Mouse (Mus musculus): ENCODE measurements around the gene Vwce. TPM values are rescaled to one million over a fixed set of nuclear protein-coding genes. Genes with fewer than 3 reads are reported as not detected.

Gene Vwce
- polyA plus RNA-seq, 1 experiment from 2014 or later: 3.0 TPM

DNA sequence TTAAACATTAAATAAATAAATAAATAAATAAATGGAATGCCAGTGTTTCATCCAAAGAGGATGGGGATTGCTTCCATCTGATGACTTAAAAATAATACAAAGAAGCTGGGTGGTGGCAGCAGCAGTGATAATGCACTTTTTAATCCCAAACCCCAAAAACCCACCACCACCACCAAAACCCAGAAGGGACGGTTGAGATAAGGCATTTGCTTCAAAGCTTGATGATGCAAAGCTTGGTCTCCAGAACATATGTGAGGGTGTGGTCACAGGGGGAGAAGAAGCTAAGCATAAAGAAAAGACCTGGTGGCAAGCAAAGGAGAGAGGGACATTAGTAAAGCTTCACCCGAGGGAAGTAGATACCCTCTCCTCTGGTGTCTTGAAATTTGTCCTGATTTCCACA lies 27.9 kb downstream of the Vwce start:
- TF ChIP-seq CTCF (IDR thresholded peaks at IDR 0.05; ENCODE audit: low read depth): no peak
- WGBS: 84% methylated on average over 2 of the region's 2 CpGs
- Histone ChIP-seq H3K9me3 (replicated peaks; ENCODE audit: low read length) (no peaks in the 10 kb centered on the region), H3K27ac (no peak overlapping the region), H3K4me3 (replicated peaks; ENCODE audit: low read depth, low read length) (no peak overlapping the region), H3K27me3 (ENCODE audit: insufficient read depth, low read length) (no peaks in the 10 kb centered on the region), H3K9ac (ENCODE audit: low read depth, low read length) (no peak overlapping the region), H3K36me3 (ENCODE audit: insufficient read depth, low read length) (no peaks in the 10 kb centered on the region), H3K4me2 (ENCODE audit: low read length) (no peak overlapping the region), H3K4me1 (replicated peaks; ENCODE audit: insufficient read depth, low read length) (no peaks in the 10 kb centered on the region)
- no peak for ATAC-seq (replicated peaks; ENCODE audit: low FRiP score, low read depth)
- DNase-seq (ENCODE audit: low spot score): no peak

DNA sequence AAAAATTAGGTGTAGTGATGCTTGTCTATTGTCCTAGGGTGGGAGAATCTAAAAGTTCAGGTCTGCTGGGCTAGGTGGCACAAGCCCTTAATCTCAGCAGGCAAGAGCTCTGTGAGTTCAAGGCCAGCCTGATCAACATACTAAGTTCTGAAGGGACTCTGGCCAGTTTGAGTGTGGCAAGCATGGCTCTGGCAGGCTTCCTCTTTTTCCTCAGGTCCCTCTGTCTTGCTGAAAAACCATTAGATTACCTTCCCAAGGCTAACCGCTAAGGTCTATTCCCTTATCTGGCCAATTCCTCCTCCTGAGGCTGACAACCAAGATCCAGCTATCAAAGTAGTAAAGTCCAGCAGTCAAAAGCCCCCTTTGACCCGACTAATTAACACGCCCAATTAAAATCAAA lies 28.7 kb downstream of the Vwce start:
- DNase-seq (ENCODE audit: low spot score): no peak
- TF ChIP-seq CTCF (IDR thresholded peaks at IDR 0.05; ENCODE audit: low read depth): no peak
- Histone ChIP-seq H3K9me3 (replicated peaks; ENCODE audit: low read length) (no peaks in the 10 kb centered on the region), H3K4me3 (replicated peaks; ENCODE audit: low read depth, low read length) (no peak overlapping the region), H3K9ac (ENCODE audit: low read depth, low read length) (no peak overlapping the region), H3K4me2 (ENCODE audit: low read length) (no peak overlapping the region), H3K27ac (no peak overlapping the region), H3K27me3 (ENCODE audit: insufficient read depth, low read length) (no peaks in the 10 kb centered on the region), H3K4me1 (replicated peaks; ENCODE audit: insufficient read depth, low read length) (no peaks in the 10 kb centered on the region), H3K36me3 (ENCODE audit: insufficient read depth, low read length) (no peaks in the 10 kb centered on the region)
- ATAC-seq (replicated peaks; ENCODE audit: low FRiP score, low read depth): no peak
- WGBS: 37% methylated on average over 3 of the region's 3 CpGs

DNA sequence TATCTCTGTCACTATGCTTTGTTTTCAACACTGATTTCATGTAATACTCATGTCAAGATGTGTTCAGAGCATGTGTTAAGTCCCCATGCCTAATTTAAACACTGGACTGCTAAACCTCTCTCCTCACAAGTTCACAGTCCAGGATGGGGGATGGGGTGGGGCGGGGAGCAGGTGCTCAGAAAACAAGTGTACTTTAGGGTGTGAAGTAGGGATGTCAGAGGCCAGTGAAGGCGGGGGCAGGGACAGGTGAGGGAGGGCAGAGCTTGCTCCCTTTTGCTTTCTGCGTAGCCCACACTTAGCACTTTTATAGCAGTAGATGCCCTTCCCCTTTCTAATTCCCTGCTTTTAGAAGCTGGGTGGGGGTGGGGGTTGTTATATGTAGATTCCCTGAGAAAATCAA lies 31.1 kb downstream of the Vwce start:
- Histone ChIP-seq H3K36me3 (ENCODE audit: insufficient read depth, low read length) (no peaks in the 10 kb centered on the region), H3K9me3 (replicated peaks; ENCODE audit: low read length) (no peaks in the 10 kb centered on the region), H3K9ac (ENCODE audit: low read depth, low read length) (no peak overlapping the region), H3K4me2 (ENCODE audit: low read length) (no peak overlapping the region), H3K27ac (no peak overlapping the region), H3K4me1 (replicated peaks; ENCODE audit: insufficient read depth, low read length) (no peaks in the 10 kb centered on the region), H3K4me3 (replicated peaks; ENCODE audit: low read depth, low read length) (no peak overlapping the region), H3K27me3 (ENCODE audit: insufficient read depth, low read length) (no peaks in the 10 kb centered on the region)
- TF ChIP-seq CTCF (IDR thresholded peaks at IDR 0.05; ENCODE audit: low read depth): no peak
- ATAC-seq (replicated peaks; ENCODE audit: low FRiP score, low read depth) (no peak), DNase-seq (ENCODE audit: low spot score) (no peak)
- WGBS: 58% methylated on average over 3 of the region's 3 CpGs

DNA sequence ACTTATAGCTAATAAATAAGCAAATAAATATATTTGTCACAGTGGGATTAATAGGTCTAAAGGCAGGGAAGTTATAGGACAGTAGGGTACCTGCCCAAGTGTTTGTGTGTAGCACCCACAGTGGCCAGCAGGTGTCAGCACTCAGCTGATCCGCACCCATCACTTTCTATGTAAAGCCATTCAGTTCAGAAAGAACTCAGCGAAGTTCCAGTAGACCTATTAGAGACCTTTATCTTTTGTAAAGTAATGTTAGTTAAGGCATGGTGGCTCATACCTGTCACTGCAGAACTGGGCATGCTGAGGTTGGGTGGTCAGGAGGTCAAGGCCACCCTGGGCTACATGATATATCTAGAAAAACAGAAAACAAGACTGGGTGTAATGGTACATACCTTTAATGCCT lies 31.5 kb downstream of the Vwce start:
- WGBS: 12% methylated on average over 2 of the region's 2 CpGs
- Histone ChIP-seq H3K4me1 (replicated peaks; ENCODE audit: insufficient read depth, low read length) (no peaks in the 10 kb centered on the region), H3K4me3 (replicated peaks; ENCODE audit: low read depth, low read length) (no peak overlapping the region), H3K9ac (ENCODE audit: low read depth, low read length) (no peak overlapping the region), H3K27me3 (ENCODE audit: insufficient read depth, low read length) (no peaks in the 10 kb centered on the region), H3K27ac (no peak overlapping the region), H3K4me2 (ENCODE audit: low read length) (no peak overlapping the region), H3K36me3 (ENCODE audit: insufficient read depth, low read length) (no peaks in the 10 kb centered on the region), H3K9me3 (replicated peaks; ENCODE audit: low read length) (no peaks in the 10 kb centered on the region)
- ATAC-seq (replicated peaks; ENCODE audit: low FRiP score, low read depth) (0 out of 2 replicates have a peak, but pooled peaks have one; percentile 42), DNase-seq (ENCODE audit: low spot score) (peak; percentile 83)
- peak; percentile 93 for TF ChIP-seq CTCF (IDR thresholded peaks at IDR 0.05; ENCODE audit: low read depth)

DNA sequence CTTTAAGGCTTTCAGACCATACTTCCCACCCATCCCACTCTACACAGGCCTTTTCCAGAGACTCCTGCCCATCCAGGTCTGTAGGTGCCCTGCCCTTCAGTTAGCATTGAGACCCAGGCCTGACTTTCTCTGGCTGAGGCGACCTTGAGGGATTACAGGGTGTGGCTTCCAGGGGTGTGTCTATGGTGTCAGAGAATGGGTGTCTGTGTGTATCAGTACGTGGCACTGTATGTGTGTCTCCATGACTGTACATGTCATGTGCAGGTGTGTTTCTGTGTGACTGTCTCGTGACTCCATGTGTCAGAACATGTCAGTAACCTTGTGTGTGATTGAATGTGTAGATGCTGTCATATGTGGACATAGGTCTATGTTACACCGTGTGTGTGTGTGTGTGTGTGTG lies 37.3 kb downstream of the Vwce start:
- 85% methylated on average over 4 of the region's 4 CpGs for WGBS
- Histone ChIP-seq H3K4me2 (ENCODE audit: low read length) (no peak overlapping the region), H3K4me3 (replicated peaks; ENCODE audit: low read depth, low read length) (no peak overlapping the region), H3K4me1 (replicated peaks; ENCODE audit: insufficient read depth, low read length) (no peaks in the 10 kb centered on the region), H3K27ac (no peak overlapping the region), H3K27me3 (ENCODE audit: insufficient read depth, low read length) (no peaks in the 10 kb centered on the region), H3K9ac (ENCODE audit: low read depth, low read length) (no peak overlapping the region), H3K9me3 (replicated peaks; ENCODE audit: low read length) (no peaks in the 10 kb centered on the region), H3K36me3 (ENCODE audit: insufficient read depth, low read length) (no peaks in the 10 kb centered on the region)
- no peak for TF ChIP-seq CTCF (IDR thresholded peaks at IDR 0.05; ENCODE audit: low read depth)
- DNase-seq (ENCODE audit: low spot score) (no peak), ATAC-seq (replicated peaks; ENCODE audit: low FRiP score, low read depth) (no peak)

DNA sequence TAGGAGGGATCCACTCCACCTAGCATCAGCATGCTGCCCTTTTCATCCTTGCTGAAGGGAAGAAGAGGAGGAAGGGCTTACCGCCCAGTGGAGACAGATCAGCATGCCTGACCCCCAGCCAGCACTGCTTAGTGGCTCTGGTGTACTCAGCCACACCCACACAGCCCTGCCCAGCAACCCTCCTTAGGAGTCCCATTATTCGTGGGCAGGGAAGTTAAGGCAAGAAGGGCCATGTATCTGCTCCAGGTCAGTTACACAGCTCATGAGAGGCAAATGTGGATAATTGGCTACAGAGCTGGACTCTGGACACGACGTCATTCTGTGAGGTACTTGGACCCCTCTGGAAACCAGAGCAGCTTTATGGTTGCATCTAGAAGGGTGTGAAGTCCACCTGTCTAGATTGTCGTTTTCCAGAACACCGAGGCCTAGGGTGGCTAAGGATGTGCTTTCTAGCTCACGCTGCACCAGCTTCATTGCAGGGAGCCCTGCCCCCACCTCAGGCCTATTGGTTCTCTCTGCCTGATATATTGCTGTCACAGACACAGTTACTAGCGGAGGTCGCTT lies 37.9 kb downstream of the Vwce start:
- ATAC-seq (replicated peaks; ENCODE audit: low FRiP score, low read depth) (0 out of 2 replicates have a peak, but pooled peaks have one; percentile 5), DNase-seq (ENCODE audit: low spot score) (no peak)
- Histone ChIP-seq H3K4me1 (replicated peaks; ENCODE audit: insufficient read depth, low read length) (no peaks in the 10 kb centered on the region), H3K4me2 (ENCODE audit: low read length) (no peak overlapping the region), H3K9ac (ENCODE audit: low read depth, low read length) (no peak overlapping the region), H3K27ac (no peak overlapping the region), H3K36me3 (ENCODE audit: insufficient read depth, low read length) (no peaks in the 10 kb centered on the region), H3K27me3 (ENCODE audit: insufficient read depth, low read length) (no peaks in the 10 kb centered on the region), H3K9me3 (replicated peaks; ENCODE audit: low read length) (no peaks in the 10 kb centered on the region), H3K4me3 (replicated peaks; ENCODE audit: low read depth, low read length) (no peak overlapping the region)
- no peak for TF ChIP-seq CTCF (IDR thresholded peaks at IDR 0.05; ENCODE audit: low read depth)
- 55% methylated on average over 9 of the region's 9 CpGs for WGBS

DNA sequence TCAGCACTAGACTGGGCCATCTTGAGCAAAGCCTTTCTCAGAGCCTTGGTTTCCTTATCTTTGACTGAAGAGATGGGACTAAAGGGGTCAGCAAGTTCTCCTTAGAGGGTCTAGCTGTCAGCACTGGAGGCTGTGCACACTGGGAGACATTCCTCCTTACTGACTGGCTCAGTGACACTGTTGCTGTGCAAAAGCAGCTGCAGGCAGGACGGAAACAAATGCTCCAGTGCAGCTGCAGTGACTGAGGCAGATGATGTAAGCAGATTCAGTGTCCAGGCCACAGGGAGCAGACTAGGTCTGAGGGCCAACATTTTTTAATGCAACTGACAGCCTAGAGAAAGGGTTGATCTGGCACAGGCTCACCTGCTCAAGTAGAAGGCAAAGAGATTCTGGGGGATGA lies 39.3 kb downstream of the Vwce start:
- Histone ChIP-seq H3K4me3 (replicated peaks; ENCODE audit: low read depth, low read length) (no peak overlapping the region), H3K27me3 (ENCODE audit: insufficient read depth, low read length) (no peaks in the 10 kb centered on the region), H3K27ac (no peak overlapping the region), H3K4me2 (ENCODE audit: low read length) (no peak overlapping the region), H3K9me3 (replicated peaks; ENCODE audit: low read length) (no peaks in the 10 kb centered on the region), H3K4me1 (replicated peaks; ENCODE audit: insufficient read depth, low read length) (no peaks in the 10 kb centered on the region), H3K36me3 (ENCODE audit: insufficient read depth, low read length) (no peaks in the 10 kb centered on the region), H3K9ac (ENCODE audit: low read depth, low read length) (no peak overlapping the region)
- DNase-seq (ENCODE audit: low spot score) (no peak), ATAC-seq (replicated peaks; ENCODE audit: low FRiP score, low read depth) (no peak)
- WGBS: 59% methylated on average over 1 of the region's 1 CpGs
- TF ChIP-seq CTCF (IDR thresholded peaks at IDR 0.05; ENCODE audit: low read depth): no peak
